Mouse (Mus musculus) gastrocnemius, postnatal 4 days (tissue): ENCODE results near the gene Cfap43. TPM values are rescaled to one million over a fixed set of nuclear protein-coding genes. Genes with fewer than 3 reads are reported as not detected.

Experiments used
- DNase-seq, 2 experiments: peaks; one replicate each; pipeline ENCODE4 v3.0.0; 2021 to 2022; ENCODE audit warnings: low spot score in 2 of 2, mixed read lengths in 2 of 2
- long read RNA-seq, 2 experiments: library from polyadenylated mRNA; stranded (forward); transcript quantifications; one replicate each; pipeline ENCODE4 v2.0.0; 2021
- total RNA-seq, 2 experiments: library from RNA; stranded (reverse); gene quantifications; 2 replicates each; pipeline ENCODE4 v1.2.3; 2021

Gene Cfap43
- under 1 TPM in 1 of 2 experiments, not detected in 1; 0.32 TPM for total RNA-seq
- long read RNA-seq, experiment 1, partial matches to known transcripts, result 0 of 1 reads
- long read RNA-seq, experiment 1, other reads (novel, unspliced or antisense), result 1 of 1 reads
- long read RNA-seq, experiment 2, partial matches to known transcripts, result 0 of 4 reads
- long read RNA-seq, experiment 2, other reads (novel, unspliced or antisense), result 4 of 4 reads

DNA sequence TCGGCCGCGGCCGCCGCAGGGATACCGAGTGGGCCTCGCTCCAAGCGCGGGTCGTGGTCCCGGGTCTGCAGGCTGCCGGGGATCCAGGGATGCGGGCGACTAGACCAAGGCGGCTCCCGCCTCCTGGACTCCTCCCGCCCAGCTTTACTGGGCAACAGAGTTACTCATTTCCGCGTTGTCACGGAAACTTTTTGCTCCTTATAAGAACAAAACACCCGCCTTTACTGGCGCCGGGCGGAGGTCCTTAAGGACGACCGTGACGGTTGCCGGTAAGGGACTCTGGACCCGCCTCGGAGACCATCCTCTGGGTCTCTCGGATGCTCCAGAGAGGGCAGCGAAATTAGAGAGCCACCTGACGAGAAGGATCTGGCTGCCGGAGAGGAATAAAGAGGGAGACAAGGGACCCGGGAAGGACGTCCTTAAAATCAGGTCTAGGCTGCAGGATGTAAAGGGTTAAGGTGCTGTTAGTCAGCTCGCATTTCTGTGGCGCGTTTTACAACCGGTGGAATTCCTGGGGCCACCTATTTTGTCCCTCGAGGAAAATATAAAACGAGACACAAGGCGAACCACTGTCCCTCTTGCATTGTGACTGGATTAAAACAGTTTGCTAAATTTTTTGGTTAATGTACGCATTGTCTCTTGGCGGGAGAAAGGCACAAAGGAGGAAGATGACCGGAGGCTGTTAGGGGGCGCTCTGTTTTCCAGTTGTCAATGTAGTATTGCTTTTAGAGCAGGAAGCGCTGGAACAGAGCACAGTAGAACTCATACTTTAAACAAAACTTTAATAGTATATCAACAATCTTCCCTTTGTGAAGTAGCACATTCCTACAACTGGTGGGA is at the start of gene Cfap43, which contains the start of gene Itprip:
Gene Cfap43 (minus strand): TSS at position 162 of the 840 bp plus-strand sequence.
Gene Itprip (minus strand): TSS at position 174 of the 840 bp plus-strand sequence.
- peak; percentile 48 to 82 for DNase-seq

DNA sequence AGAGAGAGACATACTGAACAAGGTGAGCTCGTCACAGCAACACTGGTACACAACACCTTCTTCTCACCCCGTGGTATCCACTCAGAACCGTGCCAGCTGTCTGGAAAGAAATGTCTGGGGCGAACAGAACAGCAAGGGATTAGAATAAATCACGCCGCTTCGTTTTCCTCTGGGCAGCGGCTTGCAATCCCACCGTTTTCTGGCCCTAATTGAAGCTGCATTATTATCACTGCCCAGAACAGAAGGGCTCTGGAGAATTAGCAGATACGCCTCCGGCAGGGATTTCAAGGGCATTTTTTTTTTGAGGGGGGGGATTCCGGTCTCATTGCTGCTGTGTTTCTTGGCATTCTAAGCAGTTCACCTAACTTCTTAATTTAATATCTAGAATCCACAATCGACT is 39.1 kb upstream of the Cfap43 start:
- DNase-seq, result no peak

DNA sequence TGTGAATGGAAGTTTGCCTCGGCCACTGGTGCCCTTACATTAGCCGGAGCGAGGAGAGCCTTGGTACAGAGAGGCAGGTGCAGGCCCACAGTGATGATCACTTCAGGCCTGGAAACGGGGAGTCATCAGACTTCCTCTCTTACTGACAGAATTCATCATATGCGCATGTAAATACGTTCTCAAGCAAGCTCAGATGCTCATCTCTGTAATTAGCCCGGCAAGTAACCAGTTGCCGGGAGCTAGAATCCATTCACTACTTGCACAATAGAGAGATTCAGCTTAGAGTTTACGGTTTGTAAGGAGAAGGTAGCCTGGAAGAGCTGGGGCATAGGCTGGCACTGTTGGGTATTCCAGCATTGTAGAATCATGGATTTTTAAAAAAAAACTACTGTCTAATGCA is 34.1 kb upstream of the Cfap43 start:
- no peak for DNase-seq

GRCm38 (mm10) chr19:47950946-47951345 is 31.9 kb upstream of the Cfap43 start:
- DNase-seq, result no peak

DNA sequence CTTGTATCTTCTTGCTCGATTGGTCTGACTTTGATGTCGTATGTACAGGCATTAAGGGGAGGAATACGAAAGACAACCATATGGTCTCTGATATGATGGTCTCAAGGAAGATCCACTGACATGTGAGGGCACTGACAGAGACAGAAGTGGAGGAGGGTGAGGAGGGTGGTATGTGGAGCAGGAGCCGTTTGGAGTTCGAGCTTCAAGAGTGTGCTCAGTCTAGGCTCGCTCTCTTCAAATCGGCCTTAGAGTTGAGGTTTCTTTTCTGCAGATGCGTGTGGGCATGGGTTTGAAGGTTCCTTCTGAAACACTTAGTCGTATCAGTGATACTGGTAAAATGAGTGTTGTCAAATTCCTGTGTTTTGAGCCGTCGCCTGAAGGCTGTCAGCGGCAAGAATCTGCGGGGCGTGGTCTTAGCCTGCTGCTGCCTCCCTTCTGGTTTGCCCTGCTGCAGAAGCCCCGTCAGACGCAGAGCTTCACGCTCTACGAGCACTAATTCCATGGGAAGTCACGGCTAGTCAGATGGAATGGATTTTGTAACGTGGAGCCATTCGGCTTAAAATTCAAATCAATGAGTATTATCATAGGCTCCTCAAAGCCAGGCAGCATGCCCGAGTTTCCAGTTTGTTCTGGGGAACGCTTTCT is 27.9 kb upstream of the Cfap43 start:
- no peak for DNase-seq

DNA sequence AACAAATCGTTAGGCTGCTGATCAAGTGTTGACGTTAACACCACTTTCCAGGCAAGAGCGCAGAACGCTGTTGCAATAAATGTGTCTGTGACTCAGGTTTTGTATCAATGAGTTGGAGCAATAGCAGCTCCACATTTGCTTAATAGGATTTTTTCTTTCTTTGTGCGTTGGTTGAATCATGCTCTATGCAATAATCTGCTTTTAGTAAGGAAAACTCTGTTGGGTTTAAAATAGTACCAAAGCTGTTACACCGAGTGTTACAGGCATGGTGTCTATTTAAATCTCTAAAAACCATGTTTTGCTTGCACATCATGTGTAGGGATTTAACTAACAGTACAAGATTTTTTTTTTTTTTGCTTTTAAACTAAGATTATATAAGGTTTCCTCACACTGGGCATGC is 20.3 kb upstream of the Cfap43 start:
- DNase-seq, result no peak

- DNase-seq, result peak; percentile 29 to 43
These were observed 18.6 kb upstream of the Cfap43 start, which contains the start of gene Cfap58 for GRCm38 (mm10) chr19:47937443-47938406. Gene Cfap58 (plus strand): TSS chr19:47937675.

- no peak for DNase-seq
These were observed 17.9 kb upstream of the Cfap43 start for GRCm38 (mm10) chr19:47936938-47937337.

GRCm38 (mm10) chr19:47936490-47936889 is 17.4 kb upstream of the Cfap43 start:
- DNase-seq, result no peak

DNA sequence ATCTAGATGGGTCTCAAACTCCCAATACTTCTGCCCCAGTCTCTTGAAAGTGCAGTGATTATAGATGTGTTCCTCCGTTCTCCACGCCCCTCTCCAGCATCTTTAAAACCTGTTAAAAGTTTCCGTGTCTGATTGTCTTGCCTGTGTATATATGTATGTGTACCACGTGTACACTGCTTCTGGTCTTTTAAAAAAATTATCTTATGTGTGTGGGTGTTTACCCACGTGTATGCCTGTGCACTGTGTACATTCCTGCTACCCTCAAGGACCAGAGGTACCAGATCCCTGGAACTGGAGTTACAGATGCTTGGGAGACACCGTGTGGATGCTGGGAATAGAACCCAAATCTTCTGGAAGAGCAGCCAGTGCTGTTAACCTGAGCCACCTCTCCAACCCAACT is 16.4 kb upstream of the Cfap43 start:
- DNase-seq, result no peak

- no peak for DNase-seq
These were observed 15.7 kb upstream of the Cfap43 start for GRCm38 (mm10) chr19:47934636-47935238.

DNA sequence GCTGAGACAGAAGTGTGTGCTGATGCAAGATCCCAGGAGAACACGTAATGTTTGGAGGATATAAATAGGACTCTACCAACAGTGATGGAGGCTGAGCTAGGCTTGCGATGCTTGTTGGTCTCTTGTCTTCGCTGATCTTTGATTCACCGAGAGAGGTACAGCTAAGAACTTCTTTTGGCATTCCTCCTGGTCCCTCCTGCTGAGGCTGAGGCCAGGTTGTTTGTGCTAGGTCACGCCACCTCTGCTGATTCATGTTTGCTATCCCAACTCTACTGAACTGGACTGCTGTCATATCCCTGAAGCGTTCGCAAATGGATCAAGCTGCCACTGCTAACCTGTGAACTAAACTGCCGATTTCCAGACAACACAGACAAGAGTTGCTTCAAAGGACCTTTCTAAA is 15.1 kb upstream of the Cfap43 start:
- no peak for DNase-seq

DNA sequence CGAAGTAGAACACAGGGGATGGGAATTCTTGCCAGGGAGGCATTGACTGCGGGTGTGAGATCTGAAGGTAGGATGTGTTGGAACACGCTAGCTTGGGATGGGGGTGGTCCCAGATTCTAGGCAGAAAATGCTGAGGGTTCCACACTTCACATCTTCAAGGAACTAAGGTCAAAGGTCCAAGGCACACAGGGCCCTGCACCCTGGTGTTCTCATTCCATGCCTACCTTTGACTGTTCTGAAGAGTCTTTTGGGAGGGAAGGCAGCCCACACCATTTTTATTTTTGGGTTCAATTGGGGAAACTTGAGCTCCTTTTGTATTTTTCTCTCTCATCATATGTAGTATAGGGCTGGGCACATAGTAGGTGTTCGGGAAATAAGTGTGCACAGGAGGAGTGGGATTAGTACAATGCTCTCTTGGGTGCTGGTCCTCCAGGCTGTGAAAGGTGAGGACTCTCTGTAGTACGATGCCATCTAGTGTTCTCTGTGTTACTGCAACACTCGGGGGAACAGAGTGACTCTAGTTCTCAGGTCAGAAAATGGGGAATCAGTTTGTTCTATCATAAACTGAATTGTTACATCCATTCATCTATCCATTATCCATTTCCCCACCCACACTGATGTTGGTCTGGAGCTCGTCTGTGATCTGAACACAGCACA is 13.0 kb upstream of the Cfap43 start:
- DNase-seq, result no peak

DNA sequence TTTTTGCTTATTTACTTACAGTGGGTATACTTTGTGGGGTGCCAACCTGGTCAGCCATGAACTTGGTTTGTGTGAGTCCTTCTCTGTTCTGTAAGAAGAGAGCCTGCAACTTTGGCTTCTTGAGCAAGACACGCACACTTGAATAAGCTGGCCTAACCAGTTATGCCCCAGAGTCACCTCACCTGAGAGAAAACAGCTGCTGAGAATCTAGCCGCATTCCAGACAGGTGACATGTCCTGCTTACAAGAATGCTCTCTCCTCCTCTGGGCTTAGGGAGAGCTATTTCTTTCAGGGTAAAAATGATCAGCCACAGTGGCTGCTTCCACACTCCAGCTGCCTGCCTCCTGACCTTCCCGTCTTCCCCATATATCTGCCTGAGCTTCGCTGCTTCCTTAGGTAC is 10.0 kb upstream of the Cfap43 start:
- no peak for DNase-seq

GRCm38 (mm10) chr19:47927032-47927431 is 7.9 kb upstream of the Cfap43 start:
- DNase-seq, result no peak

- DNase-seq, result no peak
These were observed 6.7 kb upstream of the Cfap43 start for GRCm38 (mm10) chr19:47925819-47926218.

- peak in 1 of 2 experiments; percentile 37 for DNase-seq
These were observed 884 bp upstream of the Cfap43 start for GRCm38 (mm10) chr19:47919966-47920375.

GRCm38 (mm10) chr19:47918455-47919101 is 509 bp downstream of the Cfap43 start:
- no peak for DNase-seq

- no peak for DNase-seq
These were observed 1.1 kb downstream of the Cfap43 start for GRCm38 (mm10) chr19:47918016-47918415.
